ENCODE assay signal across 8 mouse cellular contexts in the genomic region with DNA sequence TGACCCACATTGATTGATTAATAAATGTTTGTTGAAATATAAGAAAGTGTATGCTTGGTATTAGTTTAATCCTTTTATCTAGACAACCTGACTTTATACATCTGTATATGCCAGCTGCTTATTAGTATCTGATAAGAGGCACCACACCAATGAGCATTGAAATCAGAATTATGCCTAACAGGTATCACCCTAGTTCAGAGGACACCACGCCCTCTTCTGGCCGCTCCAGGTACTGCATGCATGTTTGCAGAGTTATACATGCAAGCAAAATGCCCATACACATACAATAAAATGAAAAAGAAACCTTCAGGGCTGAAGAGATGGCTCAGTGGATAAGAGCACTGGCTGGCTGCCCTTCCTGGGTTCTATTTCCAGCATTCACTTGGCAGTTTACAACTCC. TPM values are rescaled to one million over a fixed set of nuclear protein-coding genes. Genes with fewer than 3 reads are reported as not detected.
DNase-seq lines count a peak whose midpoint lies in the region; ATAC-seq and TF ChIP-seq lines count a peak whose summit lies in the region.
"Had no signal": no experiment of that assay in that cellular context is flagged by ENCODE, and none has a peak within 500 bp of the region (broad histone marks: within the 10 kb centered on the region; RNA-seq: fewer than 3 reads in every experiment).

No protein-coding gene starts in this region.

- H3K4me3 ChIP-seq in kidney, postnatal 0 days (replicated peaks; ENCODE audit: low read depth, low read length): no peak overlapping the region
- H3K4me3 ChIP-seq in C2C12 (ENCODE audit: insufficient read depth, poor library complexity, severe bottlenecking): no peak overlapping the region
- no peak overlapping the region for H3K4me3 ChIP-seq in neural tube, embryonic 15.5 days (replicated peaks)
- H3K4me3 ChIP-seq: neural tube, embryonic 12.5 days had no signal

- no peak overlapping the region for H3ac ChIP-seq in C2C12 (ENCODE audit: control insufficient read depth, insufficient read length, low read depth)

- H3K9ac ChIP-seq in kidney, postnatal 0 days (ENCODE audit: low read depth, low read length): no peak overlapping the region
- H3K9ac ChIP-seq in neural tube, embryonic 15.5 days (replicated peaks): no peak overlapping the region
- H3K9ac ChIP-seq: neural tube, embryonic 12.5 days had no signal

- no peaks in the 10 kb centered on the region for H3K9me3 ChIP-seq in kidney, postnatal 0 days (replicated peaks; ENCODE audit: low read length)
- no peaks in the 10 kb centered on the region for H3K9me3 ChIP-seq in neural tube, embryonic 15.5 days (replicated peaks)
- H3K9me3 ChIP-seq: neural tube, embryonic 12.5 days had no signal

- no peak overlapping the region for H3K27ac ChIP-seq in kidney, postnatal 0 days
- H3K27ac ChIP-seq in neural tube, embryonic 15.5 days (replicated peaks): no peak overlapping the region
- H3K27ac ChIP-seq: neural tube, embryonic 12.5 days had no signal

- DNase-seq in kidney, postnatal 0 days (ENCODE audit: low spot score): no peak
- DNase-seq in kidney, postnatal 14 days: no peak
- DNase-seq in 3T3-L1 (ENCODE audit: low read depth, low spot score): peak; percentile 36
- peak; percentile 67 for DNase-seq in induced T-regulatory cell, adult 2 months (ENCODE audit: low read depth)
- no peak for DNase-seq in urinary bladder, postnatal 10 days (ENCODE audit: low spot score)

- TF ChIP-seq CTCF in kidney, postnatal 0 days (IDR thresholded peaks at IDR 0.05; ENCODE audit: low read depth): peak; percentile 58
- TF ChIP-seq CTCF in C2C12 (IDR thresholded peaks at IDR 0.05; ENCODE audit: control insufficient read depth, insufficient read depth, insufficient read length): peak; percentile 1

- H3K4me1 ChIP-seq in kidney, postnatal 0 days (replicated peaks; ENCODE audit: insufficient read depth, low read length): no peaks in the 10 kb centered on the region
- H3K4me1 ChIP-seq in neural tube, embryonic 15.5 days: no peaks in the 10 kb centered on the region
- H3K4me1 ChIP-seq: neural tube, embryonic 12.5 days had no signal

- WGBS in kidney, postnatal 0 days: 3% methylated on average over 2 of the region's 2 CpGs
- 8% methylated on average over 2 of the region's 2 CpGs for WGBS in neural tube, embryonic 15.5 days

- no peaks in the 10 kb centered on the region for H3K79me3 ChIP-seq in C2C12 (ENCODE audit: low read depth)

- no peaks in the 10 kb centered on the region for H3K36me3 ChIP-seq in kidney, postnatal 0 days (ENCODE audit: insufficient read depth, low read length)
- no peaks in the 10 kb centered on the region for H3K36me3 ChIP-seq in C2C12 (ENCODE audit: control insufficient read depth, insufficient read depth)
- H3K36me3 ChIP-seq in neural tube, embryonic 15.5 days: no peaks in the 10 kb centered on the region
- H3K36me3 ChIP-seq: neural tube, embryonic 12.5 days had no signal

- no peaks in the 10 kb centered on the region for H3K27me3 ChIP-seq in kidney, postnatal 0 days (ENCODE audit: insufficient read depth, low read length)
- no peaks in the 10 kb centered on the region for H3K27me3 ChIP-seq in C2C12 (ENCODE audit: control insufficient read depth, insufficient read depth, insufficient read length)
- no peaks in the 10 kb centered on the region for H3K27me3 ChIP-seq in neural tube, embryonic 15.5 days (replicated peaks)
- H3K27me3 ChIP-seq: neural tube, embryonic 12.5 days had no signal

- no peak overlapping the region for H3K4me2 ChIP-seq in kidney, postnatal 0 days (ENCODE audit: low read length)
- H3K4me2 ChIP-seq in neural tube, embryonic 15.5 days: no peak overlapping the region
- H3K4me2 ChIP-seq: neural tube, embryonic 12.5 days had no signal

- ATAC-seq in kidney, postnatal 0 days (replicated peaks; ENCODE audit: low FRiP score, low read depth): no peak
- ATAC-seq in neural tube, embryonic 15.5 days (ENCODE audit: low FRiP score): no peak

- no peaks in the 10 kb centered on the region for H3K79me2 ChIP-seq in C2C12 (ENCODE audit: control insufficient read depth, insufficient read depth)

TF ChIP-seq in C2C12, 6 proteins besides CTCF, POLR2A, EP300 and RAD21:
- TF ChIP-seq MYOD1 (IDR thresholded peaks at IDR 0.05; ENCODE audit: control insufficient read depth, insufficient read length, low read depth) (no peak), USF1 (IDR thresholded peaks at IDR 0.05; ENCODE audit: low read depth) (no peak), MYOG (IDR thresholded peaks at IDR 0.05; ENCODE audit: control insufficient read depth, extremely low read depth, insufficient read length) (no peak), FOSL1 (IDR thresholded peaks at IDR 0.05; ENCODE audit: insufficient read depth, low read length, poor library complexity, severe bottlenecking) (no peak), MAX (IDR thresholded peaks at IDR 0.05) (no peak), CEBPB (IDR thresholded peaks at IDR 0.05; ENCODE audit: low read depth) (no peak)

RNA-seq across cellular contexts. Expression of gene Dram1, which starts 7.1 kb away (rescaled TPM):
- polyA plus RNA-seq in kidney, postnatal 0 days (2015; fragmentation: Nextera tagmentation; extraction: Ambion mirVana): 5.6 and 5.9 TPM in 2 replicates
- polyA plus RNA-seq in C2C12 (2012; fragmentation: generic; extraction: Trizol): 1.7 TPM
- 0.87 and 1.8 TPM in 2 replicates for polyA plus RNA-seq in neural tube, embryonic 15.5 days (2015; fragmentation: Nextera tagmentation; extraction: Ambion mirVana)

RNA-seq across cellular contexts. Expression of gene Gnptab, which starts 7.1 kb away (rescaled TPM):
- polyA plus RNA-seq in kidney, postnatal 0 days (2015; fragmentation: Nextera tagmentation; extraction: Ambion mirVana): 9.0 and 10.2 TPM in 2 replicates
- polyA plus RNA-seq in C2C12 (2012; fragmentation: generic; extraction: Trizol): 7.5 TPM
- 16.5 and 19.6 TPM in 2 replicates for polyA plus RNA-seq in neural tube, embryonic 15.5 days (2015; fragmentation: Nextera tagmentation; extraction: Ambion mirVana)

Comparison
In these comparisons a context has a peak if more than half of its experiments do, and no peak if none do; other contexts are left out.
1. DNase-seq: peak in 3T3-L1 (single experiment) and induced T-regulatory cell, adult 2 months (single experiment); none in kidney, postnatal 0 days (single experiment), kidney, postnatal 14 days (single experiment) and urinary bladder, postnatal 10 days (single experiment).